Mouse (Mus musculus): ENCODE data around the gene Slc1a7. TPM values are rescaled to one million over a fixed set of nuclear protein-coding genes. Genes with fewer than 3 reads are reported as not detected.
A peak's percentile ranks its signal among the peaks of the same experiment; 100 is the strongest.

The Slc1a7 gene
- not detected in 3 replicates for total RNA-seq (2017)

- no peak for ATAC-seq (replicated peaks; ENCODE audit: insufficient number of reproducible peaks, low FRiP score, low TSS enrichment, poor library complexity, severe bottlenecking)
Observed at GRCm38 (mm10) chr4:107967966-107968682, at the start of gene Slc1a7. Slc1a7 (plus strand) TSS chr4:107968332.

- no peak for ATAC-seq (replicated peaks; ENCODE audit: insufficient number of reproducible peaks, low FRiP score, low TSS enrichment, poor library complexity, severe bottlenecking)
Observed at GRCm38 (mm10) chr4:107920336-107920735, 47.8 kb upstream of the Slc1a7 start.

- ATAC-seq (replicated peaks; ENCODE audit: insufficient number of reproducible peaks, low FRiP score, low TSS enrichment, poor library complexity, severe bottlenecking) = no peak
Observed at GRCm38 (mm10) chr4:107921152-107921695, 46.9 kb upstream of the Slc1a7 start.

GRCm38 (mm10) chr4:107921952-107922351, 46.2 kb upstream of the Slc1a7 start:
- no peak for ATAC-seq (replicated peaks; ENCODE audit: insufficient number of reproducible peaks, low FRiP score, low TSS enrichment, poor library complexity, severe bottlenecking)

GRCm38 (mm10) chr4:107923145-107923802, 44.9 kb upstream of the Slc1a7 start, which contains the start of gene Cpt2:
Cpt2 (minus strand) TSS chr4:107923610.
- ATAC-seq (replicated peaks; ENCODE audit: insufficient number of reproducible peaks, low FRiP score, low TSS enrichment, poor library complexity, severe bottlenecking) = peak; percentile 97

GRCm38 (mm10) chr4:107923803-107924194, 44.3 kb upstream of the Slc1a7 start:
- no peak for ATAC-seq (replicated peaks; ENCODE audit: insufficient number of reproducible peaks, low FRiP score, low TSS enrichment, poor library complexity, severe bottlenecking)

GRCm38 (mm10) chr4:107928269-107928668, 39.9 kb upstream of the Slc1a7 start:
- ATAC-seq (replicated peaks; ENCODE audit: insufficient number of reproducible peaks, low FRiP score, low TSS enrichment, poor library complexity, severe bottlenecking) = no peak

- no peak for ATAC-seq (replicated peaks; ENCODE audit: insufficient number of reproducible peaks, low FRiP score, low TSS enrichment, poor library complexity, severe bottlenecking)
Observed at GRCm38 (mm10) chr4:107928726-107929125, 39.4 kb upstream of the Slc1a7 start.

GRCm38 (mm10) chr4:107931453-107931852, 36.7 kb upstream of the Slc1a7 start:
- ATAC-seq (replicated peaks; ENCODE audit: insufficient number of reproducible peaks, low FRiP score, low TSS enrichment, poor library complexity, severe bottlenecking) = no peak

GRCm38 (mm10) chr4:107933239-107933638, 34.9 kb upstream of the Slc1a7 start:
- ATAC-seq (replicated peaks; ENCODE audit: insufficient number of reproducible peaks, low FRiP score, low TSS enrichment, poor library complexity, severe bottlenecking) = no peak

- ATAC-seq (replicated peaks; ENCODE audit: insufficient number of reproducible peaks, low FRiP score, low TSS enrichment, poor library complexity, severe bottlenecking) = peak; percentile 81
Observed at GRCm38 (mm10) chr4:107935254-107935653, 32.9 kb upstream of the Slc1a7 start.

GRCm38 (mm10) chr4:107937338-107937737, 30.8 kb upstream of the Slc1a7 start:
- ATAC-seq (replicated peaks; ENCODE audit: insufficient number of reproducible peaks, low FRiP score, low TSS enrichment, poor library complexity, severe bottlenecking) = no peak

- no peak for ATAC-seq (replicated peaks; ENCODE audit: insufficient number of reproducible peaks, low FRiP score, low TSS enrichment, poor library complexity, severe bottlenecking)
Observed at GRCm38 (mm10) chr4:107938124-107938523, 30.0 kb upstream of the Slc1a7 start.

GRCm38 (mm10) chr4:107942741-107943140, 25.4 kb upstream of the Slc1a7 start:
- ATAC-seq (replicated peaks; ENCODE audit: insufficient number of reproducible peaks, low FRiP score, low TSS enrichment, poor library complexity, severe bottlenecking) = no peak

- no peak for ATAC-seq (replicated peaks; ENCODE audit: insufficient number of reproducible peaks, low FRiP score, low TSS enrichment, poor library complexity, severe bottlenecking)
Observed at GRCm38 (mm10) chr4:107944141-107944540, 24.0 kb upstream of the Slc1a7 start.

GRCm38 (mm10) chr4:107949918-107950317, 18.2 kb upstream of the Slc1a7 start:
- no peak for ATAC-seq (replicated peaks; ENCODE audit: insufficient number of reproducible peaks, low FRiP score, low TSS enrichment, poor library complexity, severe bottlenecking)

GRCm38 (mm10) chr4:107952845-107953244, 15.3 kb upstream of the Slc1a7 start:
- no peak for ATAC-seq (replicated peaks; ENCODE audit: insufficient number of reproducible peaks, low FRiP score, low TSS enrichment, poor library complexity, severe bottlenecking)

- ATAC-seq (replicated peaks; ENCODE audit: insufficient number of reproducible peaks, low FRiP score, low TSS enrichment, poor library complexity, severe bottlenecking) = no peak
Observed at GRCm38 (mm10) chr4:107955691-107956090, 12.4 kb upstream of the Slc1a7 start.

- ATAC-seq (replicated peaks; ENCODE audit: insufficient number of reproducible peaks, low FRiP score, low TSS enrichment, poor library complexity, severe bottlenecking) = no peak
Observed at GRCm38 (mm10) chr4:107958487-107958886, 9.6 kb upstream of the Slc1a7 start.
